Mouse (Mus musculus) neural tube, postnatal 0 days (tissue): ENCODE results near the gene Cyb561d1. TPM values are rescaled to one million over a fixed set of nuclear protein-coding genes. Genes with fewer than 3 reads are reported as not detected.

Experiments
- polyA plus RNA-seq: library from polyadenylated mRNA; unstranded; fragments of >200 nt; fragmentation: Nextera tagmentation; extraction: Ambion mirVana; gene quantifications from 2 replicates; pipeline ENCODE4 v1.2.1, GENCODE M21; 2015

The Cyb561d1 gene
- polyA plus RNA-seq, result 2.4 and 2.7 TPM in 2 replicates

GRCm38 (mm10) chr3:108200329-108201323 is at the start of gene Cyb561d1:
Gene Cyb561d1 (minus strand): TSS chr3:108201212.

GRCm38 (mm10) chr3:108226558-108227350 is 25.7 kb upstream of the Cyb561d1 start, which contains the start of gene Sypl2:
Gene Sypl2 (minus strand): TSS chr3:108226648.

GRCm38 (mm10) chr3:108210771-108211139 is 9.7 kb upstream of the Cyb561d1 start, which contains the start of gene Atxn7l2:
Gene Atxn7l2 (minus strand): TSS chr3:108210934.

GRCm38 (mm10) chr3:108186098-108187047 is 14.6 kb downstream of the Cyb561d1 start, which contains the start of gene Amigo1:
Gene Amigo1 (plus strand): TSS chr3:108186335.

GRCm38 (mm10) chr3:108154656-108155055 is 46.4 kb downstream of the Cyb561d1 start, which contains the start of gene Gpr61:
Gene Gpr61 (minus strand): TSS chr3:108154882.

Other genes with a start within 250 kb of the Cyb561d1 start
- gene Gstm3, start 231.9 kb downstream of the Cyb561d1 start, polyA plus RNA-seq, result not detected in 2 replicates
- gene Gstm2, start 214.8 kb downstream of the Cyb561d1 start, polyA plus RNA-seq, result 12.0 and 19.7 TPM in 2 replicates
- gene Gstm1, start 183.2 kb downstream of the Cyb561d1 start, polyA plus RNA-seq, result 540 and 612 TPM in 2 replicates
- 24.6 and 24.8 TPM in 2 replicates for gene Gstm4, start 156.3 kb downstream of the Cyb561d1 start, polyA plus RNA-seq
- gene Ampd2, start 114.6 kb downstream of the Cyb561d1 start, polyA plus RNA-seq, result 46.4 and 51.5 TPM in 2 replicates
- 0.09 TPM in 1 of 2 replicates, not detected in the other for gene Gnat2, start 108.4 kb downstream of the Cyb561d1 start, polyA plus RNA-seq
- 74.5 and 76.0 TPM in 2 replicates for gene Gnai3, start 55.1 kb downstream of the Cyb561d1 start, polyA plus RNA-seq
- gene Gpr61, start 46.3 kb downstream of the Cyb561d1 start, polyA plus RNA-seq, result 8.6 TPM in 2 replicates
- 13.9 and 16.3 TPM in 2 replicates for gene Amigo1, start 14.9 kb downstream of the Cyb561d1 start, polyA plus RNA-seq
- gene Atxn7l2, start 9.7 kb upstream of the Cyb561d1 start, polyA plus RNA-seq, result 12.6 and 13.1 TPM in 2 replicates
- 0.45 and 0.62 TPM in 2 replicates for gene Sypl2, start 25.4 kb upstream of the Cyb561d1 start, polyA plus RNA-seq
- 236 and 243 TPM in 2 replicates for gene Psma5, start 55.7 kb upstream of the Cyb561d1 start, polyA plus RNA-seq
- 13.1 and 15.4 TPM in 2 replicates for gene Sort1, start 82.9 kb upstream of the Cyb561d1 start, polyA plus RNA-seq
- gene Mybphl, start 163.7 kb upstream of the Cyb561d1 start, polyA plus RNA-seq, result 0.15 and 0.18 TPM in 2 replicates
- gene Psrc1, start 182.6 kb upstream of the Cyb561d1 start, polyA plus RNA-seq, result 4.7 and 5.3 TPM in 2 replicates
- 36.1 and 38.5 TPM in 2 replicates for gene Celsr2, start 214.3 kb upstream of the Cyb561d1 start, polyA plus RNA-seq
- gene Sars, start 244.0 kb upstream of the Cyb561d1 start, polyA plus RNA-seq, result 198 and 209 TPM in 2 replicates